Mouse (Mus musculus) liver, adult 2 months (tissue): Measurements from ENCODE around the gene Prrt1. TPM values are rescaled to one million over a fixed set of nuclear protein-coding genes. Genes with fewer than 3 reads are reported as not detected.

Experiments used
- DNase-seq: peaks from one replicate; pipeline ENCODE4 v3.0.0-alpha.2; 2011; ENCODE audit warnings: low read depth, low spot score; ENCODE audit errors: extremely low read depth
- H3K27ac ChIP-seq: fragments of 200-500 bp; replicated peaks from 2 replicates; pipeline ENCODE4 v1.5.1; 2012; ENCODE audit warnings: low read depth, mild to moderate bottlenecking, control low read depth, inconsistent platforms, low read length; ENCODE audit not compliant: insufficient read depth
- H3K27me3 ChIP-seq: fragments of 200-500 bp; 2 replicates; pipeline ENCODE4 v1.6.1; 2012; ENCODE audit warnings: mild to moderate bottlenecking, moderate library complexity, low read length, inconsistent platforms; ENCODE audit not compliant: control insufficient read depth, insufficient read depth
- H3K36me3 ChIP-seq: fragments of 200-500 bp; 2 replicates; pipeline ENCODE4 v1.6.1; 2012; ENCODE audit warnings: low read length, inconsistent platforms; ENCODE audit not compliant: control insufficient read depth, insufficient read depth
- H3K4me1 ChIP-seq: fragments of 200-500 bp; 2 replicates; pipeline ENCODE4 v1.6.1; 2011; ENCODE audit warnings: low read length; ENCODE audit not compliant: control insufficient read depth, insufficient read depth
- H3K4me3 ChIP-seq: fragments of 200-500 bp; 2 replicates; pipeline ENCODE4 v1.5.1; 2011; ENCODE audit warnings: low read depth, mild to moderate bottlenecking, control low read depth, low read length, moderate library complexity; ENCODE audit not compliant: insufficient read depth
- H3K79me2 ChIP-seq: fragments of 200-500 bp; 2 replicates; pipeline ENCODE4 v1.6.1; 2012; ENCODE audit warnings: inconsistent platforms, mild to moderate bottlenecking, low read length, moderate library complexity; ENCODE audit not compliant: control insufficient read depth, insufficient read depth
- H3K9ac ChIP-seq: fragments of 200-500 bp; 2 replicates; pipeline ENCODE4 v1.6.1; 2012; ENCODE audit warnings: low read depth, mild to moderate bottlenecking, control low read depth, inconsistent platforms, low read length
- CTCF ChIP-seq: fragments of 200-500 bp; IDR thresholded peaks from 2 replicates; pipeline ENCODE4 v1.5.1; 2011; ENCODE audit warnings: low read depth, low read length, control low read depth
- POLR2A ChIP-seq: fragments of 200-500 bp; IDR thresholded peaks from 2 replicates; pipeline ENCODE4 v1.6.1; 2011; ENCODE audit warnings: low read length, control low read depth; ENCODE audit not compliant: insufficient read depth; ENCODE audit errors: extremely low read depth
- WGBS: fragments of 180-500 bp; shearing (Covaris S2); methylation state at CpG from one replicate; pipeline ENCODE4 v1.1.7; 2018; 5-methylcytosine and 5-hydroxymethylcytosine counted together
- polyA plus RNA-seq: library from polyadenylated mRNA; depleted of rRNA; stranded (reverse); fragments of >200 nt; gene quantifications from 2 replicates; pipeline ENCODE4 v1.2.3, GENCODE M21; 2012
- total RNA-seq: library from RNA; depleted of rRNA; stranded (reverse); fragments of >200 nt; gene quantifications from 2 replicates; pipeline ENCODE4 v1.2.3, GENCODE M21; 2014

Prrt1 gene
- total and polyA plus RNA-seq, 2 experiments, result 0.32 TPM; not detected in 1

DNA sequence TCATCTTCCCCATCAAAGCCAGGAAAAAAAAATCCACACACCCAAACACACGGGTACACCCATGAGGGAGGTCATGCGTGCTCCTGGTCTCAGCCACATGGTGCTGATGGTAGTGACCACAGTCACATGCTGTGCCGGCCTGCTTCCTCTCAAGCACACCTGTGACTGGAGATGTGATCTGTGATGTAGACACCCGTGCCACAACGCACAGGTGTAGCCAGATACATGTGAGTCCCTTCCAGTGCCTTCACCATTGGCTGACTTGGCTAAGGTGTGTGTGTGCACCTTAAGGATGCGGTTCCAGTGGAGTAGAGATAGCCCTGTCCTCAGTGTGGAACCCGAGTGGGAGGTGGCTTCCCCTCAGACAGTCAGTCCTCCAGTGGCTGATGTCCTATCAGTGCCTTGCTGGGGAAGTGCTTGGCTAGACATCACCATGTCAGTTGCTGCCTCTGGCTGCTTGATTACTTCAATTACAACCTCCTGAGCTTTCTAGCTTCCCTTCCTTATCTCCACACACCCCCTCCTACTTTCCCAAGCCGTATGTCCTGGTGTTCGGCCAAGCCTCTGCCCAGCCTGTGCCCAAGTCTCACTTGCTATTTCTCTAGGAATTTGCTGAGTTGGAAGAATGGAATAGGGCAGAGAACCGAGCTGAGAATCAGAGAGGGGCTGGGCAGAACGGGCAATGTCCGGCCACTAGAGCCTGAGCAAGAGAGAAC is 30.0 kb downstream of the Prrt1 start:
- no peak overlapping the region for H3K4me3 ChIP-seq
- H3K79me2 ChIP-seq, result no peaks in the 10 kb centered on the region
- no peak overlapping the region for H3K9ac ChIP-seq
- 47% methylated on average over 12 of the region's 12 CpGs for WGBS
- no peak for TF ChIP-seq CTCF
- no peak for TF ChIP-seq POLR2A
- no peak for DNase-seq
- H3K27ac ChIP-seq, result no peak overlapping the region
- peaks cover 3% of the 10 kb centered on the region; the same call in 1 of the 2 replicates for H3K4me1 ChIP-seq
- H3K27me3 ChIP-seq, result no peaks in the 10 kb centered on the region; the same call in 1 of the 2 replicates
- no peaks in the 10 kb centered on the region for H3K36me3 ChIP-seq

GRCm38 (mm10) chr17:34659897-34660214 is 30.5 kb downstream of the Prrt1 start:
- TF ChIP-seq POLR2A, result no peak
- no peak for TF ChIP-seq CTCF
- H3K4me1 ChIP-seq, result peaks cover 3% of the 10 kb centered on the region; the same call in 1 of the 2 replicates
- no peak overlapping the region for H3K4me3 ChIP-seq
- no peaks in the 10 kb centered on the region; the same call in 1 of the 2 replicates for H3K27me3 ChIP-seq
- 46% methylated on average over 3 of the region's 3 CpGs for WGBS
- H3K27ac ChIP-seq, result no peak overlapping the region
- DNase-seq, result no peak
- H3K9ac ChIP-seq, result no peak overlapping the region
- H3K36me3 ChIP-seq, result no peaks in the 10 kb centered on the region
- H3K79me2 ChIP-seq, result no peaks in the 10 kb centered on the region

- TF ChIP-seq CTCF (no peak), POLR2A (no peak)
- WGBS, result 39% methylated on average over 11 of the region's 11 CpGs
- Histone ChIP-seq H3K4me3 (peak overlapping the region; percentile 48), H3K9ac (peak overlapping the region; percentile 27), H3K79me2 (no peaks in the 10 kb centered on the region), H3K36me3 (no peaks in the 10 kb centered on the region), H3K4me1 (peaks cover 3% of the 10 kb centered on the region; the same call in 1 of the 2 replicates), H3K27ac (peak overlapping the region; percentile 11; the same call in 1 of the 2 replicates), H3K27me3 (no peaks in the 10 kb centered on the region; the same call in 1 of the 2 replicates)
- DNase-seq, result no peak
Measured at GRCm38 (mm10) chr17:34660259-34660820, 31.0 kb downstream of the Prrt1 start.

GRCm38 (mm10) chr17:34661121-34661591 is 31.8 kb downstream of the Prrt1 start:
- DNase-seq, result no peak
- TF ChIP-seq POLR2A, result no peak
- no peak for TF ChIP-seq CTCF
- 12% methylated on average over 19 of the region's 19 CpGs for WGBS
- Histone ChIP-seq H3K27me3 (no peaks in the 10 kb centered on the region; the same call in 1 of the 2 replicates), H3K79me2 (no peaks in the 10 kb centered on the region), H3K4me3 (peak overlapping the region; percentile 48), H3K9ac (peak overlapping the region; percentile 5), H3K36me3 (no peaks in the 10 kb centered on the region), H3K27ac (peak overlapping the region; percentile 65), H3K4me1 (peaks cover 3% of the 10 kb centered on the region; the same call in 1 of the 2 replicates)

- WGBS, result 89% methylated on average over 1 of the region's 1 CpGs
- no peaks in the 10 kb centered on the region for H3K79me2 ChIP-seq
- DNase-seq, result no peak
- H3K27me3 ChIP-seq, result no peaks in the 10 kb centered on the region; the same call in 1 of the 2 replicates
- no peak overlapping the region for H3K9ac ChIP-seq
- H3K27ac ChIP-seq, result no peak overlapping the region
- TF ChIP-seq CTCF (no peak), POLR2A (no peak)
- no peak overlapping the region for H3K4me3 ChIP-seq
- H3K36me3 ChIP-seq, result no peaks in the 10 kb centered on the region
- peaks cover 1% of the 10 kb centered on the region; the same call in 1 of the 2 replicates for H3K4me1 ChIP-seq
Measured at GRCm38 (mm10) chr17:34662468-34662867, 33.1 kb downstream of the Prrt1 start.

- Histone ChIP-seq H3K4me3 (no peak overlapping the region), H3K9ac (no peak overlapping the region), H3K79me2 (no peaks in the 10 kb centered on the region), H3K27me3 (no peaks in the 10 kb centered on the region; the same call in 1 of the 2 replicates), H3K4me1 (no peaks in the 10 kb centered on the region; the same call in 1 of the 2 replicates), H3K27ac (no peak overlapping the region), H3K36me3 (no peaks in the 10 kb centered on the region)
- no peak for DNase-seq
- TF ChIP-seq CTCF, result no peak
- no peak for TF ChIP-seq POLR2A
- 88% methylated on average over 8 of the region's 8 CpGs for WGBS
Measured at GRCm38 (mm10) chr17:34662978-34663377, 33.6 kb downstream of the Prrt1 start.
